ENCODE assay signal across 8 mouse cellular contexts in genomic region chr9:58197781-58198701, GRCm38 (mm10). TPM values are rescaled to one million over a fixed set of nuclear protein-coding genes. Genes with fewer than 3 reads are reported as not detected.
DNase-seq lines count a peak whose midpoint lies in the region; ATAC-seq lines count a peak whose summit lies in the region.

No protein-coding gene starts in this region.

- peaks cover 19% of the 10 kb centered on the region; the same call in 1 of the 2 replicates for H3K4me1 ChIP-seq in liver, embryonic 13.5 days (replicated peaks)

- H3K36me3 ChIP-seq in liver, embryonic 13.5 days = no peaks in the 10 kb centered on the region

- intact Hi-C loops in gastrocnemius, postnatal 14 days (cut with DNase I; ENCODE audit: low total_unique reads) = no loop called here

- WGBS in liver, embryonic 13.5 days (ENCODE audit: insufficient replicate concordance) = 2% methylated on average over 58 of the region's 58 CpGs

- ATAC-seq in liver, embryonic 13.5 days (ENCODE audit: low read depth) = no peak

- no peaks in the 10 kb centered on the region for H3K9me3 ChIP-seq in liver, embryonic 13.5 days (replicated peaks)

- H3K9ac ChIP-seq in liver, embryonic 13.5 days = no peak overlapping the region

- H3K27me3 ChIP-seq in liver, embryonic 13.5 days = peaks cover 100% of the 10 kb centered on the region

- DNase-seq in gastrocnemius, postnatal 14 days = peak; percentile 58
- DNase-seq in gastrocnemius, adult 18-20 months (ENCODE audit: low spot score) = no peak
- DNase-seq in cerebellum, postnatal 10 days = peak; percentile 80 to 86
- peak; percentile 45 to 58 for DNase-seq in frontal cortex, postnatal 25 days (ENCODE audit: low spot score in 2 of 2)
- peak; percentile 55 for DNase-seq in kidney, adult 9 months
- no peak for DNase-seq in liver, embryonic 13.5 days
- DNase-seq in naive thymus-derived CD4-positive, alpha-beta T cell, adult 2 months (ENCODE audit: low read depth) = peak; percentile 32
- peak; percentile 15 for DNase-seq in thymus, postnatal 0 days (ENCODE audit: low spot score)

- H3K4me2 ChIP-seq in liver, embryonic 13.5 days = peak overlapping the region; percentile 21; the same call in 1 of the 2 replicates

- H3K27ac ChIP-seq in liver, embryonic 13.5 days = no peak overlapping the region

- 0 out of 2 replicates have a peak overlapping the region, but pooled peaks have one; percentile 9 for H3K4me3 ChIP-seq in liver, embryonic 13.5 days (replicated peaks)

RNA-seq across cellular contexts. Expression of gene Islr, which starts 6.1 kb away (rescaled TPM):
- total RNA-seq in gastrocnemius, postnatal 14 days (2021) = 10 to 100 TPM; 58.1 to 77.5 TPM
- total RNA-seq in gastrocnemius, adult 18-20 months (2021) = 10 to 100 TPM; 15.6 to 20.8 TPM
- 3.8 and 4.2 TPM in 2 replicates for polyA plus RNA-seq in liver, embryonic 13.5 days (2015; fragmentation: Nextera tagmentation; extraction: Ambion mirVana)
- polyA plus RNA-seq in thymus, postnatal 0 days (2015; fragmentation: Nextera tagmentation; extraction: Ambion mirVana) = 11.5 and 14.7 TPM in 2 replicates

RNA-seq across cellular contexts. Expression of gene Islr2, which starts 6.1 kb away (rescaled TPM):
- total RNA-seq in gastrocnemius, postnatal 14 days (2021) = 1 to 10 TPM; 3.1 to 5.8 TPM
- total RNA-seq in gastrocnemius, adult 18-20 months (2021) = 1 to 10 TPM; 1.6 to 1.9 TPM
- polyA plus RNA-seq in liver, embryonic 13.5 days (2015; fragmentation: Nextera tagmentation; extraction: Ambion mirVana) = 0.03 TPM in 1 of 2 replicates, not detected in the other
- polyA plus RNA-seq in thymus, postnatal 0 days (2015; fragmentation: Nextera tagmentation; extraction: Ambion mirVana) = 0.06 TPM in 1 of 2 replicates, not detected in the other

RNA-seq across cellular contexts. Expression of gene Pml, which starts 51.5 kb away (rescaled TPM):
- 1 to 10 TPM; 5.2 to 7.5 TPM for total RNA-seq in gastrocnemius, postnatal 14 days (2021)
- total RNA-seq in gastrocnemius, adult 18-20 months (2021) = 1 to 10 TPM; 3.2 to 4.7 TPM
- 18.9 and 21.1 TPM in 2 replicates for polyA plus RNA-seq in liver, embryonic 13.5 days (2015; fragmentation: Nextera tagmentation; extraction: Ambion mirVana)
- 17.8 and 18.3 TPM in 2 replicates for polyA plus RNA-seq in thymus, postnatal 0 days (2015; fragmentation: Nextera tagmentation; extraction: Ambion mirVana)

RNA-seq across cellular contexts. Expression of gene Stoml1, which starts 54.9 kb away (rescaled TPM):
- 1 to 10 TPM; 7.0 to 8.7 TPM for total RNA-seq in gastrocnemius, postnatal 14 days (2021)
- total RNA-seq in gastrocnemius, adult 18-20 months (2021) = 1 to 10 TPM; 6.8 to 7.3 TPM
- polyA plus RNA-seq in liver, embryonic 13.5 days (2015; fragmentation: Nextera tagmentation; extraction: Ambion mirVana) = 5.2 and 5.5 TPM in 2 replicates
- polyA plus RNA-seq in thymus, postnatal 0 days (2015; fragmentation: Nextera tagmentation; extraction: Ambion mirVana) = 48.3 and 55.1 TPM in 2 replicates

Comparison
In these comparisons a context has a peak if more than half of its experiments do, and no peak if none do; other contexts are left out.
1. DNase-seq: peak in gastrocnemius, postnatal 14 days (single experiment), cerebellum, postnatal 10 days (2 of 2), frontal cortex, postnatal 25 days (2 of 2), kidney, adult 9 months (single experiment), naive thymus-derived CD4-positive, alpha-beta T cell, adult 2 months (single experiment) and thymus, postnatal 0 days (single experiment); none in gastrocnemius, adult 18-20 months (single experiment) and liver, embryonic 13.5 days (single experiment).